Mouse (Mus musculus): ENCODE data around the gene Ccer2. TPM values are rescaled to one million over a fixed set of nuclear protein-coding genes. Genes with fewer than 3 reads are reported as not detected.

The Ccer2 gene
- polyA plus RNA-seq, 1 experiment, result not detected

DNA sequence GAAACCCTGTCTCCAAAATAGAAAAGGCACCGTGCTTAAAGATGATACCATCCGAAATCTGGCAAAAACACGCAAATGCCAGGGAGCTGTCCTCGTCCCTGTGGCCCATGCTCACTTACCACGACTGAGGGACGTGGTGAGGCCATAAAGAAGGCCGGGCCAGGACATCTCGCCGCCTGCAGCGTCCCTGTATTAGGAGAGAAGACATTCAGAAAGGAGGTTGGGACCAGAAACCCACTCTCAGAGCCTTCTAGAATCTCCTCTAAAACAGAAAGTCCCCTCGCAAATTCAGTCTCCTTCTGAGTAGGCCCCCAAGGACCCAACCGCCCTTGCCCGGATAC is 14.6 kb upstream of the Ccer2 start:
- H3K36me3 ChIP-seq (ENCODE audit: control insufficient read depth, insufficient read depth, low read length), result peaks cover 2% of the 10 kb centered on the region; the same call in 1 of the 2 replicates
- under 1% methylated on average over 13 of the region's 13 CpGs for whole genome bisulfite sequencing
- peak overlapping the region; percentile 69 for H3K27ac ChIP-seq (ENCODE audit: insufficient read depth, low read length)
- H3K4me1 ChIP-seq (ENCODE audit: control insufficient read depth, insufficient read depth, insufficient read length), result peaks cover 4% of the 10 kb centered on the region
- DNase-seq (ENCODE audit: low read depth in 1 of 2, low spot score in 2 of 2), result no peak
- TF ChIP-seq POLR2A (IDR thresholded peaks at IDR 0.05; ENCODE audit: low read depth, low read length) (no peak), CTCF (IDR thresholded peaks at IDR 0.05; ENCODE audit: extremely low read depth, insufficient read depth, insufficient read length, insufficient replicate concordance) (no peak)
- H3K27me3 ChIP-seq (ENCODE audit: control insufficient read depth, insufficient read depth, low read length), result no peaks in the 10 kb centered on the region
- H3K4me3 ChIP-seq (ENCODE audit: extremely low read depth, insufficient read depth, insufficient read length), result peak overlapping the region; percentile 85

- H3K27ac ChIP-seq (ENCODE audit: insufficient read depth, low read length), result peak within 1 kb of the TSS; percentile 84
- DNase-seq (ENCODE audit: low read depth in 1 of 2, low spot score in 2 of 2), result peak; percentile 87 to 98
- TF ChIP-seq POLR2A (IDR thresholded peaks at IDR 0.05; ENCODE audit: low read depth, low read length) (peak; percentile 81), CTCF (IDR thresholded peaks at IDR 0.05; ENCODE audit: extremely low read depth, insufficient read depth, insufficient read length, insufficient replicate concordance) (peak; percentile 85)
- H3K4me3 ChIP-seq (ENCODE audit: extremely low read depth, insufficient read depth, insufficient read length), result peak within 1 kb of the TSS; percentile 85
- H3K36me3 ChIP-seq (ENCODE audit: control insufficient read depth, insufficient read depth, low read length), result peaks cover 5% of the 10 kb centered on the region
- peaks cover 4% of the 10 kb centered on the region for H3K4me1 ChIP-seq (ENCODE audit: control insufficient read depth, insufficient read depth, insufficient read length)
- under 1% methylated on average over 39 of the region's 39 CpGs for WGBS
- H3K27me3 ChIP-seq (ENCODE audit: control insufficient read depth, insufficient read depth, low read length), result no peaks in the 10 kb centered on the region
Measured at GRCm38 (mm10) chr7:28741709-28742438, 14.1 kb upstream of the Ccer2 start, which contains the start of the genes Mrps12 and Sars2. TSS of gene Mrps12 (minus strand) at chr7:28741820. TSS of gene Sars2 (plus strand) at chr7:28741992.

DNA sequence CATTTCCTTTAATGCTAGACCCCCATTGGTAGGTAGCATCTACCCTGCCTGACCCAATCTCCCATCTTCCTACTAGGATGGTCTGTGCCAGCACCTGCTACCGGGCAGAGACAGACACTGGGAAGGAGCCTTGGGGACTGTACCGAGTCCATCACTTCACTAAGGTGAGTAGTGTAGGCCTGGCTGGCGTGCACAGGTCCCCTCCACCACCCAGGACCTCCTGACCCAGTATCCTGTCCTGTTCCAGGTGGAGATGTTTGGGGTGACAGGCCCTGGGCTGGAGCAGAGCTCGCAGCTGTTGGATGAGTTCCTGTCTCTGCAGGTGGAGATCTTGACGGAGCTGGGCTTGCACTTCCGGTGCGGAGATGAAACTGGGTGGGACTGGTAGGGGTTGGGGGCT is 6.0 kb upstream of the Ccer2 start:
- Histone ChIP-seq H3K4me1 (ENCODE audit: control insufficient read depth, insufficient read depth, insufficient read length) (no peaks in the 10 kb centered on the region), H3K36me3 (ENCODE audit: control insufficient read depth, insufficient read depth, low read length) (peaks cover 6% of the 10 kb centered on the region), H3K4me3 (ENCODE audit: extremely low read depth, insufficient read depth, insufficient read length) (no peak overlapping the region), H3K27ac (ENCODE audit: insufficient read depth, low read length) (no peak overlapping the region), H3K27me3 (ENCODE audit: control insufficient read depth, insufficient read depth, low read length) (no peaks in the 10 kb centered on the region)
- no peak for DNase-seq (ENCODE audit: low read depth in 1 of 2, low spot score in 2 of 2)
- whole genome bisulfite sequencing, result 95% methylated on average over 7 of the region's 7 CpGs
- TF ChIP-seq POLR2A (IDR thresholded peaks at IDR 0.05; ENCODE audit: low read depth, low read length) (no peak), CTCF (IDR thresholded peaks at IDR 0.05; ENCODE audit: extremely low read depth, insufficient read depth, insufficient read length, insufficient replicate concordance) (no peak)

GRCm38 (mm10) chr7:28758623-28759022 is 2.6 kb downstream of the Ccer2 start:
- no peak for DNase-seq (ENCODE audit: low read depth in 1 of 2, low spot score in 2 of 2)
- WGBS, result 91% methylated on average over 13 of the region's 13 CpGs
- no peaks in the 10 kb centered on the region for H3K4me1 ChIP-seq (ENCODE audit: control insufficient read depth, insufficient read depth, insufficient read length)
- TF ChIP-seq CTCF (IDR thresholded peaks at IDR 0.05; ENCODE audit: extremely low read depth, insufficient read depth, insufficient read length, insufficient replicate concordance) (no peak), POLR2A (IDR thresholded peaks at IDR 0.05; ENCODE audit: low read depth, low read length) (no peak)
- no peak overlapping the region for H3K4me3 ChIP-seq (ENCODE audit: extremely low read depth, insufficient read depth, insufficient read length)
- peaks cover 42% of the 10 kb centered on the region for H3K36me3 ChIP-seq (ENCODE audit: control insufficient read depth, insufficient read depth, low read length)
- no peak overlapping the region for H3K27ac ChIP-seq (ENCODE audit: insufficient read depth, low read length)
- no peaks in the 10 kb centered on the region for H3K27me3 ChIP-seq (ENCODE audit: control insufficient read depth, insufficient read depth, low read length)

DNA sequence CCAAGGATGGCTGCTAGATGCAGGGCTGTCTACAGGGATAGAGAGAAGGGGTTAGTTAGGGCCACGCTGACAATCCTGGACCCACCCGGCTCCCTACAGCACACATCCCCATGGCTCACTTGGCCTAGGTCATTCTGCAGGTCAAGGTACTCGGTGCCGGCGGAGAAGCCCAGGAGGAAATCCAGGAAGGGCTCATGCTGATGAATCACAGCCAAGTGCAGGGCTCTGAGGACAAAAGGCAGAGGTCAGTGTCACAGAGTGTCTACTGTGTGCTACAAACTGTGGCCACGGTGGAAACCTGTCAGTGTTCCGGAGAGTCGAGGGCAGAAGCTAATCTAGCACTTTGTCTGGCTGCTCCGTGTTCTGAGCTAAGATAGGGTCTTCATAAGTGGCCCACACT is 5.9 kb downstream of the Ccer2 start:
- TF ChIP-seq POLR2A (IDR thresholded peaks at IDR 0.05; ENCODE audit: low read depth, low read length), result no peak
- no peak for TF ChIP-seq CTCF (IDR thresholded peaks at IDR 0.05; ENCODE audit: extremely low read depth, insufficient read depth, insufficient read length, insufficient replicate concordance)
- no peaks in the 10 kb centered on the region for H3K27me3 ChIP-seq (ENCODE audit: control insufficient read depth, insufficient read depth, low read length)
- DNase-seq (ENCODE audit: low read depth in 1 of 2, low spot score in 2 of 2), result no peak
- no peak overlapping the region for H3K27ac ChIP-seq (ENCODE audit: insufficient read depth, low read length)
- H3K4me1 ChIP-seq (ENCODE audit: control insufficient read depth, insufficient read depth, insufficient read length), result peaks cover 4% of the 10 kb centered on the region; the same call in 1 of the 2 replicates
- WGBS, result 93% methylated on average over 9 of the region's 9 CpGs
- peaks cover 42% of the 10 kb centered on the region for H3K36me3 ChIP-seq (ENCODE audit: control insufficient read depth, insufficient read depth, low read length)
- no peak overlapping the region for H3K4me3 ChIP-seq (ENCODE audit: extremely low read depth, insufficient read depth, insufficient read length)

- Histone ChIP-seq H3K36me3 (ENCODE audit: control insufficient read depth, insufficient read depth, low read length) (peaks cover 24% of the 10 kb centered on the region), H3K4me3 (ENCODE audit: extremely low read depth, insufficient read depth, insufficient read length) (peak overlapping the region; percentile 1), H3K4me1 (ENCODE audit: control insufficient read depth, insufficient read depth, insufficient read length) (peaks cover 7% of the 10 kb centered on the region; the same call in 1 of the 2 replicates), H3K27ac (ENCODE audit: insufficient read depth, low read length) (no peak overlapping the region), H3K27me3 (ENCODE audit: control insufficient read depth, insufficient read depth, low read length) (no peaks in the 10 kb centered on the region)
- 78% methylated on average over 6 of the region's 6 CpGs for WGBS
- DNase-seq (ENCODE audit: low read depth in 1 of 2, low spot score in 2 of 2), result no peak
- no peak for TF ChIP-seq CTCF (IDR thresholded peaks at IDR 0.05; ENCODE audit: extremely low read depth, insufficient read depth, insufficient read length, insufficient replicate concordance)
- TF ChIP-seq POLR2A (IDR thresholded peaks at IDR 0.05; ENCODE audit: low read depth, low read length), result no peak
Measured at GRCm38 (mm10) chr7:28765211-28765610, 9.2 kb downstream of the Ccer2 start.

All from spleen, adult 2 months (tissue).